Mouse (Mus musculus) intestine, embryonic 14.5 days (tissue): ENCODE results near the gene Rundc3a. TPM values are rescaled to one million over a fixed set of nuclear protein-coding genes. Genes with fewer than 3 reads are reported as not detected.

Experiments used
- ATAC-seq: fragments of 200-750 bp; cut with Nextera tagmentation; replicated peaks from 2 replicates; pipeline ENCODE4 v1.8.0; 2017; ENCODE audit warnings: low read depth, moderate number of reproducible peaks, moderate TSS enrichment, moderate library complexity; ENCODE audit not compliant: low FRiP score, low TSS enrichment
- DNase-seq: peaks from one replicate; pipeline ENCODE4 v3.0.0-alpha.2; 2018; ENCODE audit warnings: low spot score
- H3K27ac ChIP-seq: fragments of 300-500 bp; sonication (generic); 2 replicates; pipeline ENCODE4 v1.5.1; 2014; ENCODE audit warnings: low read depth, mild to moderate bottlenecking, control low read depth
- H3K27me3 ChIP-seq: fragments of 300-500 bp; sonication (generic); replicated peaks from 2 replicates; pipeline ENCODE4 v1.6.1; 2014; ENCODE audit warnings: low read length, control low read depth; ENCODE audit not compliant: control insufficient read depth, insufficient read depth
- H3K36me3 ChIP-seq: fragments of 300-500 bp; sonication (generic); 2 replicates; pipeline ENCODE4 v1.6.1; 2014; ENCODE audit warnings: low read length, control low read depth; ENCODE audit not compliant: control insufficient read depth, insufficient read depth
- H3K4me1 ChIP-seq: fragments of 300-500 bp; sonication (generic); replicated peaks from 2 replicates; pipeline ENCODE4 v1.6.1; 2014; ENCODE audit warnings: low read length, control low read depth, mixed read lengths; ENCODE audit not compliant: control insufficient read depth, insufficient read depth
- H3K4me2 ChIP-seq: fragments of 300-500 bp; sonication (generic); 2 replicates; pipeline ENCODE4 v1.6.1; 2014; ENCODE audit warnings: low read length
- H3K4me3 ChIP-seq: fragments of 300-500 bp; sonication (generic); 2 replicates; pipeline ENCODE4 v1.5.1; 2014; ENCODE audit warnings: low read depth, low read length, control low read depth, mixed read lengths
- H3K9ac ChIP-seq: fragments of 300-500 bp; sonication (generic); 2 replicates; pipeline ENCODE4 v1.6.1; 2014; ENCODE audit warnings: mild to moderate bottlenecking, low read length
- H3K9me3 ChIP-seq: fragments of 300-500 bp; sonication (generic); 2 replicates; pipeline ENCODE4 v1.6.1; 2016; ENCODE audit warnings: low read length, control low read depth; ENCODE audit not compliant: control insufficient read depth
- WGBS: fragments of 180-500 bp; shearing (Covaris S2); extraction: QIAGEN DNeasy Blood & Tissue Kit; methylation state at CpG from one replicate; pipeline ENCODE4 v1.1.7; 2014; 5-methylcytosine and 5-hydroxymethylcytosine counted together
- polyA plus RNA-seq: library from polyadenylated mRNA; unstranded; fragments of >200 nt; fragmentation: Nextera tagmentation; extraction: Ambion mirVana; gene quantifications from 2 replicates; pipeline ENCODE4 v1.2.1, GENCODE M21; 2014

Gene Rundc3a
- polyA plus RNA-seq, 1 experiment from 2014 or later = 10.0 TPM

- DNase-seq = no peak
- Histone ChIP-seq H3K4me3 (no peak overlapping the region), H3K27ac (no peak overlapping the region), H3K9ac (no peak overlapping the region), H3K27me3 (0 out of 2 replicates have a peak, but pooled peaks cover 2% of the 10 kb centered on the region), H3K4me2 (no peak overlapping the region), H3K36me3 (peaks cover 41% of the 10 kb centered on the region), H3K4me1 (peaks cover 32% of the 10 kb centered on the region), H3K9me3 (no peaks in the 10 kb centered on the region)
- WGBS = 72% methylated on average over 3 of the region's 3 CpGs
- ATAC-seq = no peak
These were observed 48.2 kb downstream of the Rundc3a start for GRCm38 (mm10) chr11:102441434-102441833.

DNA sequence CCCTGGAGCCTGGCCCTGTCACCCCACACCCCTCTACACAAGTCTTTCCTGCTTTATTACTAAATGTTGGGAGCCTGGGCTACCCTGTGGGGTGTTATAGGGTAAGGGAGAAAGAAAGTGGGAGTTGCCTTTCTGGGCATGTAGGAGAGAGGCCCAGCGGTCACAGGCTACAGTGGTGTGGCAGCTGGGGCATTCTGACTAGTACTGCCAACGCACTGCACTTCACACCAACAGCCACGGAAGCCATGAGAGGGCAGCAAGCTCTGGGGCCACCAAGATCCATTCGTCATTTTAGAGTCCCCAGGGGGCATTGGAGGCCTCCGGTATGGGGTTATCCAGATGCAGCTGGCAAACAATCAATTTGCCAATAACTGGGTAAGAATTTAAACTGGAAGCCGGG is 48.9 kb downstream of the Rundc3a start:
- Histone ChIP-seq H3K27me3 (0 out of 2 replicates have a peak, but pooled peaks cover 2% of the 10 kb centered on the region), H3K9ac (no peak overlapping the region), H3K4me3 (no peak overlapping the region), H3K9me3 (no peaks in the 10 kb centered on the region), H3K27ac (no peak overlapping the region), H3K4me1 (peaks cover 31% of the 10 kb centered on the region), H3K4me2 (no peak overlapping the region), H3K36me3 (peaks cover 38% of the 10 kb centered on the region)
- ATAC-seq (no peak), DNase-seq (no peak)
- 92% methylated on average over 6 of the region's 6 CpGs for WGBS

DNA sequence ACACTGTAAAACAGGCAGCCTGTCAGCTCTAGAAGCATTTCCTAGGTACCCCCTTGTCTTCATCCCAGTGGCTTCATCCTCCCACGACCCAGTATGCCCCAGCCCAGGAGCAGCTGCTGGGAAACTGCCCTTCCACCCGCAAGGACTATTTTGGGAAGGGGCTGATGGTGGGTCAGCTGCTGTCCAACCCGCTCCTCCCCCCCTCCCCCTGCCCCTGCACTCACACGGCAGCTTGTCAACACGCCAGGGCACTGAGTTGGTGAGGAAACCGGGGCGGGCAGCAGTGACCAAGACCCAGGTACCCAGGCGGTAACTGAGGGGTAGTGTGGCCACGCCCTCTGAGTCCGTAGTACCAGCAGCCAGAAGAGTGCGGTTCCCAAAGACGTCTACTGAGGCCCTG is 50.5 kb downstream of the Rundc3a start:
- no peak overlapping the region for H3K4me2 ChIP-seq
- H3K4me3 ChIP-seq = no peak overlapping the region
- no peak for DNase-seq
- no peak overlapping the region for H3K27ac ChIP-seq
- WGBS = 80% methylated on average over 8 of the region's 12 CpGs
- no peak overlapping the region for H3K9ac ChIP-seq
- peaks cover 34% of the 10 kb centered on the region for H3K4me1 ChIP-seq
- H3K9me3 ChIP-seq = no peaks in the 10 kb centered on the region
- 0 out of 2 replicates have a peak, but pooled peaks cover 2% of the 10 kb centered on the region for H3K27me3 ChIP-seq
- no peak for ATAC-seq
- peaks cover 36% of the 10 kb centered on the region for H3K36me3 ChIP-seq

- Histone ChIP-seq H3K36me3 (peaks cover 31% of the 10 kb centered on the region), H3K4me1 (peaks cover 35% of the 10 kb centered on the region), H3K27me3 (no peaks in the 10 kb centered on the region), H3K9ac (no peak overlapping the region), H3K4me2 (no peak overlapping the region), H3K9me3 (no peaks in the 10 kb centered on the region), H3K4me3 (no peak overlapping the region), H3K27ac (no peak overlapping the region)
- WGBS = 77% methylated on average over 3 of the region's 3 CpGs
- no peak for DNase-seq
- ATAC-seq = no peak
These were observed 51.1 kb downstream of the Rundc3a start for GRCm38 (mm10) chr11:102444321-102444720.

GRCm38 (mm10) chr11:102444781-102445180 is 51.6 kb downstream of the Rundc3a start:
- Histone ChIP-seq H3K4me1 (peaks cover 37% of the 10 kb centered on the region), H3K27ac (no peak overlapping the region; the same call in 1 of the 2 replicates), H3K9ac (no peak overlapping the region), H3K27me3 (no peaks in the 10 kb centered on the region; the same call in 1 of the 2 replicates), H3K36me3 (peaks cover 26% of the 10 kb centered on the region), H3K4me3 (no peak overlapping the region), H3K9me3 (no peaks in the 10 kb centered on the region), H3K4me2 (peak overlapping the region; percentile 75)
- WGBS = 18% methylated on average over 6 of the region's 6 CpGs
- DNase-seq (no peak), ATAC-seq (no peak)

GRCm38 (mm10) chr11:102445264-102445890 is 52.2 kb downstream of the Rundc3a start:
- Histone ChIP-seq H3K36me3 (peaks cover 20% of the 10 kb centered on the region; the same call in 1 of the 2 replicates), H3K9ac (no peak overlapping the region), H3K4me1 (peaks cover 37% of the 10 kb centered on the region), H3K27me3 (peaks cover 4% of the 10 kb centered on the region; the same call in 1 of the 2 replicates), H3K27ac (peak overlapping the region; percentile 90), H3K9me3 (no peaks in the 10 kb centered on the region), H3K4me2 (peak overlapping the region; percentile 75), H3K4me3 (peak overlapping the region; percentile 86; the same call in 1 of the 2 replicates)
- WGBS = 13% methylated on average over 10 of the region's 10 CpGs
- ATAC-seq (peak; percentile 48), DNase-seq (peak; percentile 83)

DNA sequence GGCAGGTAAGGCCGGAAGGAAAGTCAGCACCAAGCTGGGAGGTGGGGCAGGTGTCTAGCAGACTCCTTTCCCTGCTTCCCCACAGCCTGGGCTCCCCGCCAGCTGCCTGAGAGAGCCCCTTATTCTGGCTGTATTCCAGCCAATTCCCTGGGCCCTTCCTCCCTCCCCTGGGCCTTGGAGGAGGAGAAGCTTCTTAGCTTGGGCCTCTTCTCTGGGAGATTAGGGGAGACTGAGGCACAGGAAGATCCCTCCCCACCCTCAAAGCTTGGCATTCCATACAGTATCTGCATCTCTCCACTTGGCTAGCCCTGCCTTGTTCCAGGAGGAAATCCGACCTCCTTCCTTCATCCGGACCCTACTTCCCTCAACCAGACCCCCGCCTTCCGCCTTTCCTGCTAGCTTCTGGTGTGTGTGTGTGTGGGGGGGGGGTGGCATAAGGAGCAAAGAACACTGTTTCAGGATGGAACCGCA is 52.7 kb downstream of the Rundc3a start:
- Histone ChIP-seq H3K4me2 (peak overlapping the region; percentile 75), H3K4me1 (peaks cover 37% of the 10 kb centered on the region), H3K9me3 (no peaks in the 10 kb centered on the region), H3K9ac (peak overlapping the region; percentile 94; the same call in 1 of the 2 replicates), H3K36me3 (peaks cover 17% of the 10 kb centered on the region; the same call in 1 of the 2 replicates), H3K27ac (peak overlapping the region; percentile 90), H3K27me3 (peaks cover 4% of the 10 kb centered on the region; the same call in 1 of the 2 replicates), H3K4me3 (peak overlapping the region; percentile 86)
- WGBS = 17% methylated on average over 7 of the region's 7 CpGs
- no peak for DNase-seq
- ATAC-seq = peak; percentile 33

- peak; percentile 83 for DNase-seq
These were observed 53.6 kb downstream of the Rundc3a start for GRCm38 (mm10) chr11:102446581-102447461.

More at GRCm38 (mm10) chr11:102446581-102447461, 53.6 kb downstream of the Rundc3a start:
- peak overlapping the region; percentile 94 for H3K9ac ChIP-seq
- ATAC-seq = peak; percentile 48
- peak overlapping the region; percentile 86 for H3K4me3 ChIP-seq
- H3K4me1 ChIP-seq = peaks cover 37% of the 10 kb centered on the region
- H3K27ac ChIP-seq = peak overlapping the region; percentile 90
- peaks cover 4% of the 10 kb centered on the region; the same call in 1 of the 2 replicates for H3K27me3 ChIP-seq
- no peaks in the 10 kb centered on the region for H3K9me3 ChIP-seq
- WGBS = 2% methylated on average over 47 of the region's 49 CpGs
- peak overlapping the region; percentile 75 for H3K4me2 ChIP-seq
- H3K36me3 ChIP-seq = peaks cover 9% of the 10 kb centered on the region; the same call in 1 of the 2 replicates
